Mouse (Mus musculus): ENCODE results near the gene Il12a. TPM values are rescaled to one million over a fixed set of nuclear protein-coding genes. Genes with fewer than 3 reads are reported as not detected.

Gene Il12a
- total RNA-seq (2021) = 10 to 100 TPM in 1 of 2 experiments, 1 to 10 TPM in 1; 5.6 to 10.1 TPM
- long read RNA-seq, experiment 1, transcript Il12a-203 (5 exons, 639 nt) = major isoform, 8 of 15 reads
- long read RNA-seq, experiment 1, partial matches to known transcripts = 0 of 15 reads
- long read RNA-seq, experiment 1, other reads (novel, unspliced or antisense) = 7 of 15 reads
- long read RNA-seq, experiment 2, transcript Il12a-203 (5 exons, 639 nt) = major isoform, 6 of 22 reads
- long read RNA-seq, experiment 2, partial matches to known transcripts = 1 of 22 reads
- long read RNA-seq, experiment 2, other reads (novel, unspliced or antisense) = 15 of 22 reads

GRCm38 (mm10) chr3:68690344-68690743 is at the start of gene Il12a:
TSS of gene Il12a (plus strand) at chr3:68690644.
- DNase-seq (ENCODE audit: low spot score) = no peak

GRCm38 (mm10) chr3:68642935-68643334 is 47.5 kb upstream of the Il12a start:
- no peak for DNase-seq (ENCODE audit: low spot score)

- DNase-seq (ENCODE audit: low spot score) = peak; percentile 48
Measured at GRCm38 (mm10) chr3:68646387-68647130, 43.9 kb upstream of the Il12a start.

- no peak for DNase-seq (ENCODE audit: low spot score)
Measured at GRCm38 (mm10) chr3:68647282-68647681, 43.2 kb upstream of the Il12a start.

- no peak for DNase-seq (ENCODE audit: low spot score)
Measured at GRCm38 (mm10) chr3:68650251-68650650, 40.2 kb upstream of the Il12a start.

- DNase-seq (ENCODE audit: low spot score) = no peak
Measured at GRCm38 (mm10) chr3:68656607-68657352, 33.7 kb upstream of the Il12a start.

GRCm38 (mm10) chr3:68657589-68658245 is 32.7 kb upstream of the Il12a start:
- no peak for DNase-seq (ENCODE audit: low spot score)

GRCm38 (mm10) chr3:68659996-68660395 is 30.4 kb upstream of the Il12a start:
- DNase-seq (ENCODE audit: low spot score) = no peak

GRCm38 (mm10) chr3:68660538-68660937 is 29.9 kb upstream of the Il12a start:
- no peak for DNase-seq (ENCODE audit: low spot score)

- DNase-seq (ENCODE audit: low spot score) = no peak
Measured at GRCm38 (mm10) chr3:68662386-68662785, 28.1 kb upstream of the Il12a start.

GRCm38 (mm10) chr3:68664337-68664736 is 26.1 kb upstream of the Il12a start:
- no peak for DNase-seq (ENCODE audit: low spot score)

GRCm38 (mm10) chr3:68666377-68666776 is 24.1 kb upstream of the Il12a start:
- DNase-seq (ENCODE audit: low spot score) = no peak

GRCm38 (mm10) chr3:68667852-68668251 is 22.6 kb upstream of the Il12a start:
- DNase-seq (ENCODE audit: low spot score) = no peak

- DNase-seq (ENCODE audit: low spot score) = no peak
Measured at GRCm38 (mm10) chr3:68669418-68669974, 20.9 kb upstream of the Il12a start.

GRCm38 (mm10) chr3:68674721-68675120 is 15.7 kb upstream of the Il12a start:
- no peak for DNase-seq (ENCODE audit: low spot score)

- no peak for DNase-seq (ENCODE audit: low spot score)
Measured at GRCm38 (mm10) chr3:68675216-68675835, 15.1 kb upstream of the Il12a start.

GRCm38 (mm10) chr3:68675980-68676678 is 14.3 kb upstream of the Il12a start:
- no peak for DNase-seq (ENCODE audit: low spot score)

GRCm38 (mm10) chr3:68676831-68677303 is 13.6 kb upstream of the Il12a start:
- DNase-seq (ENCODE audit: low spot score) = peak; percentile 40

- DNase-seq (ENCODE audit: low spot score) = no peak
Measured at GRCm38 (mm10) chr3:68678805-68679585, 11.4 kb upstream of the Il12a start.

Data from gastrocnemius, adult 18-20 months (tissue).